Mouse (Mus musculus): ENCODE data around the gene Camsap2. TPM values are rescaled to one million over a fixed set of nuclear protein-coding genes. Genes with fewer than 3 reads are reported as not detected.

Camsap2 gene
- total RNA-seq, 2 experiments from 2014 or later: 137 to 142 TPM

GRCm38 (mm10) chr1:136230201-136230600 lies 115.7 kb downstream of the Camsap2 start:
- Histone ChIP-seq H3K4me3 (no peak overlapping the region), H3K27ac (no peak overlapping the region)
- intact Hi-C loops (cut with DNase I): no loop called here
- DNase-seq (ENCODE audit: extremely low spot score in 1 of 2, low spot score in 2 of 2): no peak
- no peak for TF ChIP-seq CTCF (IDR thresholded peaks at IDR 0.05)

- DNase-seq (ENCODE audit: extremely low spot score in 1 of 2, low spot score in 2 of 2): no peak
- no peak for TF ChIP-seq CTCF (IDR thresholded peaks at IDR 0.05)
- intact Hi-C loops (cut with DNase I): loop anchor here (10.0 kb wide), 1 partner anchor 364 kb away; no protein-coding TSS in a partner anchor
- H3K27ac ChIP-seq: no peak overlapping the region
- no peak overlapping the region for H3K4me3 ChIP-seq
These were observed 116.9 kb downstream of the Camsap2 start for GRCm38 (mm10) chr1:136229040-136229373.

- TF ChIP-seq CTCF (IDR thresholded peaks at IDR 0.05): no peak
- no peak overlapping the region for H3K27ac ChIP-seq
These were observed 117.4 kb downstream of the Camsap2 start for GRCm38 (mm10) chr1:136228328-136229039.

GRCm38 (mm10) chr1:136227870-136228269 lies 118.0 kb downstream of the Camsap2 start:
- intact Hi-C loops (cut with DNase I): loop anchor here (10.0 kb wide), 1 partner anchor 363 kb away; no protein-coding TSS in a partner anchor
- H3K4me3 ChIP-seq: no peak overlapping the region
- no peak overlapping the region for H3K27ac ChIP-seq
- TF ChIP-seq CTCF (IDR thresholded peaks at IDR 0.05): no peak
- DNase-seq (ENCODE audit: extremely low spot score in 1 of 2, low spot score in 2 of 2): no peak

More at GRCm38 (mm10) chr1:136228328-136229039, 117.4 kb downstream of the Camsap2 start:
- no peak for DNase-seq (ENCODE audit: extremely low spot score in 1 of 2, low spot score in 2 of 2)
- intact Hi-C loops (cut with DNase I): loop anchor here (10.0 kb wide), 1 partner anchor 364 kb away; no protein-coding TSS in a partner anchor
- no peak overlapping the region for H3K4me3 ChIP-seq

GRCm38 (mm10) chr1:136226626-136227025 lies 119.3 kb downstream of the Camsap2 start:
- Histone ChIP-seq H3K4me3 (no peak overlapping the region), H3K27ac (no peak overlapping the region)
- intact Hi-C loops (cut with DNase I): loop anchor here (10.0 kb wide), 1 partner anchor 362 kb away; no protein-coding TSS in a partner anchor
- TF ChIP-seq CTCF (IDR thresholded peaks at IDR 0.05): no peak
- no peak for DNase-seq (ENCODE audit: extremely low spot score in 1 of 2, low spot score in 2 of 2)

- intact Hi-C loops (cut with DNase I): loop anchor here (10.0 kb wide), 1 partner anchor 361 kb away; no protein-coding TSS in a partner anchor
- TF ChIP-seq CTCF (IDR thresholded peaks at IDR 0.05): no peak
- no peak overlapping the region for H3K27ac ChIP-seq
- DNase-seq (ENCODE audit: extremely low spot score in 1 of 2, low spot score in 2 of 2): no peak
- H3K4me3 ChIP-seq: no peak overlapping the region
These were observed 120.1 kb downstream of the Camsap2 start for GRCm38 (mm10) chr1:136225846-136226245.

- no peak overlapping the region for H3K4me3 ChIP-seq
- no peak for DNase-seq (ENCODE audit: extremely low spot score in 1 of 2, low spot score in 2 of 2)
- no peak for TF ChIP-seq CTCF (IDR thresholded peaks at IDR 0.05)
- intact Hi-C loops (cut with DNase I): loop anchor here (10.0 kb wide), 1 partner anchor 359 kb away; no protein-coding TSS in a partner anchor
- no peak overlapping the region for H3K27ac ChIP-seq
These were observed 122.1 kb downstream of the Camsap2 start for GRCm38 (mm10) chr1:136223758-136224342.

- Histone ChIP-seq H3K27ac (no peak overlapping the region), H3K4me3 (no peak overlapping the region)
- DNase-seq (ENCODE audit: extremely low spot score in 1 of 2, low spot score in 2 of 2): no peak
- TF ChIP-seq CTCF (IDR thresholded peaks at IDR 0.05): no peak
- intact Hi-C loops (cut with DNase I): loop anchor here (10.0 kb wide), 1 partner anchor 358 kb away; no protein-coding TSS in a partner anchor
These were observed 123.5 kb downstream of the Camsap2 start for GRCm38 (mm10) chr1:136222386-136222785.

GRCm38 (mm10) chr1:136220037-136220871 lies 125.7 kb downstream of the Camsap2 start:
- Histone ChIP-seq H3K4me3 (no peak overlapping the region), H3K27ac (no peak overlapping the region)
- intact Hi-C loops (cut with DNase I): loop anchor here (10.0 kb wide), 1 partner anchor 355 kb away; no protein-coding TSS in a partner anchor
- DNase-seq (ENCODE audit: extremely low spot score in 1 of 2, low spot score in 2 of 2): no peak
- no peak for TF ChIP-seq CTCF (IDR thresholded peaks at IDR 0.05)

Other genes starting within 250 kb of the Camsap2 start
- 10 to 100 TPM; 67.3 to 74.2 TPM for gene Kif21b, start 214.7 kb downstream of the Camsap2 start, total RNA-seq (2021)
- gene Mroh3, start 133.3 kb downstream of the Camsap2 start, total RNA-seq (2021): 1 to 10 TPM; 1.2 to 1.8 TPM
- 1 to 10 TPM; 2.2 to 3.0 TPM for gene Inava, start 111.8 kb downstream of the Camsap2 start, total RNA-seq (2021)
- gene Gpr25, start 85.2 kb downstream of the Camsap2 start, total RNA-seq (2021): 1 to 10 TPM; 5.6 to 6.3 TPM
- 10 to 100 TPM in 1 of 2 experiments, 1 to 10 TPM in 1; 8.9 to 11.7 TPM for gene Ddx59, start 69.2 kb upstream of the Camsap2 start, total RNA-seq (2021)
- gene Kif14, start 120.2 kb upstream of the Camsap2 start, total RNA-seq (2021): under 1 TPM; 0.14 to 0.23 TPM